Mouse (Mus musculus) megakaryocyte, adult 5-6 weeks (primary cell): ENCODE measurements around the gene Nln. TPM values are rescaled to one million over a fixed set of nuclear protein-coding genes. Genes with fewer than 3 reads are reported as not detected.
A peak's percentile ranks its signal among the peaks of the same experiment; 100 is the strongest.

Experiments used
- ATAC-seq: 2 replicates; pipeline ENCODE4 v1.8.0; 2016; ENCODE audit warnings: mild to moderate bottlenecking, inconsistent platforms; ENCODE audit not compliant: poor library complexity, severe bottlenecking
- total RNA-seq, 2 experiments: library from RNA; stranded (forward) in 1 of 2; stranded (reverse) in 1 of 2; fragments of 153-499, 151-499 nt in 1 of 2; fragments of 221-1000, 200-1000 nt in 1 of 2; gene quantifications; 2 replicates each; pipeline versions ENCODE4 v1.2.3 to v1.2.4; 2015 to 2017

Nln gene
- total RNA-seq, 2 experiments from 2014 or later = 27.7 to 31.6 TPM

GRCm38 (mm10) chr13:104023356-104023911 is 86.0 kb downstream of the Nln start:
- ATAC-seq = no peak

- ATAC-seq = no peak
Measured at GRCm38 (mm10) chr13:104018466-104019076, 90.8 kb downstream of the Nln start.

- no peak for ATAC-seq
Measured at GRCm38 (mm10) chr13:104015246-104016105, 93.9 kb downstream of the Nln start.

GRCm38 (mm10) chr13:104014038-104014437 is 95.4 kb downstream of the Nln start:
- ATAC-seq = peak; percentile 58

GRCm38 (mm10) chr13:104013380-104013779 is 96.0 kb downstream of the Nln start:
- no peak for ATAC-seq

- ATAC-seq = peak; percentile 30; the same call in 1 of the 2 replicates
Measured at GRCm38 (mm10) chr13:104012214-104012833, 97.1 kb downstream of the Nln start.

GRCm38 (mm10) chr13:104011289-104011688 is 98.1 kb downstream of the Nln start:
- no peak for ATAC-seq

- no peak for ATAC-seq
Measured at GRCm38 (mm10) chr13:104005231-104005845, 104.1 kb downstream of the Nln start.

GRCm38 (mm10) chr13:103994085-103994455 is 115.3 kb downstream of the Nln start:
- ATAC-seq = no peak

- no peak for ATAC-seq
Measured at GRCm38 (mm10) chr13:103993142-103994084, 116.0 kb downstream of the Nln start.

GRCm38 (mm10) chr13:103986660-103987059 is 122.8 kb downstream of the Nln start:
- ATAC-seq = no peak

GRCm38 (mm10) chr13:103985510-103986278 is 123.7 kb downstream of the Nln start:
- no peak for ATAC-seq

- no peak for ATAC-seq
Measured at GRCm38 (mm10) chr13:103982376-103982775, 127.0 kb downstream of the Nln start.

- no peak for ATAC-seq
Measured at GRCm38 (mm10) chr13:103980414-103980813, 129.0 kb downstream of the Nln start.

- ATAC-seq = no peak
Measured at GRCm38 (mm10) chr13:103978286-103978866, 131.0 kb downstream of the Nln start.

- no peak for ATAC-seq
Measured at GRCm38 (mm10) chr13:103977844-103978243, 131.6 kb downstream of the Nln start.

GRCm38 (mm10) chr13:103976181-103976724 is 133.2 kb downstream of the Nln start:
- ATAC-seq = no peak

GRCm38 (mm10) chr13:103975101-103975500 is 134.3 kb downstream of the Nln start:
- no peak for ATAC-seq
